Mouse (Mus musculus) E14TG2a.4 (cell line): ENCODE data around the gene Ppm1h.

Experiments
- CTCF ChIP-seq: conservative IDR thresholded peaks from 2 replicates; pipeline ENCODE4 v1.5.1; 2014; ENCODE audit warnings: low read length
- NANOG ChIP-seq: IDR thresholded peaks from 2 replicates; pipeline ENCODE4 v1.6.1; 2014; ENCODE audit warnings: borderline replicate concordance, low read length, mixed read lengths

DNA sequence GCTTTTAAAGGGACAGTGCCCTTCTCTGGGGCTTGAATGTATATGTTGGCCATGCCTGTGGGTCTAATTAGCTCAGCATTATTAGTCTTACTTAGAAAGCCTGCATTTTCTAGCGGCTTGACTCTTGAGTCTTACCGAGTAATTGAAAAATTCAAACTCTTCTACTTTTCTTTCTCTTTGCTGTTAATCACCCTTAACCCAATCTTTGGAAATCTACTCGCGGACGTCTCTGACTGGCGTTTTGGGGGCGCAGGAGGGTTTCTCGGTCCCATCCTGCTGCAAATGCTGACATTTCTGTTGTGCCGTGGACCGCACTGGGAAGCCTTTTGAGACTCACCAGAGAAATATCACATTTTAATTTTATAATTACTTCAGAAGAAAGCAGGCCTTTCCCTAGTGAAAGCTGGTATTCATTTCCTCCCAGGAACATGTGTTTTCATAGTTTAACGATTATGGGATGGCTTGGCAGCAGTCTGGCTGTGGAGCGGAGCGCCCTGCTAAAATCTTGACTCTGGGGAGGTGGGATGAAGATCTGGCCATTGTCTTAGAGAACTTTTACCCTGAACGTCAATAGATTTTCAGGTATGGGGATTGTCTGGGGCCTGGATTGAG lies 208.5 kb downstream of the Ppm1h start:
- TF ChIP-seq CTCF (no peak), NANOG (no peak)
